Mouse (Mus musculus) liver, embryonic 14.5 days (tissue): Measurements from ENCODE around the gene Shc1.

Source experiments
- CTCF ChIP-seq: IDR thresholded peaks from 2 replicates; pipeline ENCODE4 v1.5.1; 2016; ENCODE audit warnings: antibody characterized with exemption, low read depth, control low read depth
- EP300 ChIP-seq: IDR thresholded peaks from 2 replicates; pipeline ENCODE4 v1.6.1; 2016; ENCODE audit warnings: antibody characterized with exemption, low read depth

GRCm38 (mm10) chr3:89382033-89382882 lies 36.0 kb upstream of the Shc1 start:
- TF ChIP-seq EP300 (no peak), CTCF (no peak)
